In genomic region chr10:59898180-59898778, GRCm38 (mm10) we compare ENCODE assay signal across 8 mouse cellular contexts. TPM values are rescaled to one million over a fixed set of nuclear protein-coding genes. Genes with fewer than 3 reads are reported as not detected.
A peak's percentile ranks its signal among the peaks of the same experiment; 100 is the strongest.
DNase-seq lines count a peak whose midpoint lies in the region; ATAC-seq lines count a peak whose summit lies in the region.

No protein-coding gene starts in this region.

- H3K4me3 ChIP-seq in neural tube, embryonic 11.5 days (ENCODE audit: low read depth, low read length) = no peak overlapping the region
- H3K4me3 ChIP-seq in limb, embryonic 10.5 days = no peak overlapping the region
- no peak overlapping the region for H3K4me3 ChIP-seq in stomach, embryonic 14.5 days (ENCODE audit: low read depth, low read length)

- H3K27ac ChIP-seq in neural tube, embryonic 11.5 days (ENCODE audit: low read depth, low read length) = peak overlapping the region; percentile 96
- peak overlapping the region; percentile 87 for H3K27ac ChIP-seq in limb, embryonic 10.5 days
- peak overlapping the region; percentile 90; the same call in 1 of the 2 replicates for H3K27ac ChIP-seq in stomach, embryonic 14.5 days (ENCODE audit: low read length)

- no peaks in the 10 kb centered on the region for H3K9me3 ChIP-seq in neural tube, embryonic 11.5 days (ENCODE audit: control insufficient read depth, low read length)
- H3K9me3 ChIP-seq in limb, embryonic 10.5 days (replicated peaks) = no peaks in the 10 kb centered on the region
- no peaks in the 10 kb centered on the region for H3K9me3 ChIP-seq in stomach, embryonic 14.5 days (ENCODE audit: control insufficient read depth, low read depth, low read length)

- 54% methylated on average over 9 of the region's 9 CpGs for WGBS in neural tube, embryonic 11.5 days
- WGBS in limb, embryonic 10.5 days = 79% methylated on average over 9 of the region's 9 CpGs
- 75% methylated on average over 9 of the region's 9 CpGs for WGBS in stomach, embryonic 14.5 days

- peaks cover 42% of the 10 kb centered on the region for H3K4me1 ChIP-seq in neural tube, embryonic 11.5 days (ENCODE audit: control insufficient read depth, insufficient read depth, low read length)
- H3K4me1 ChIP-seq in limb, embryonic 10.5 days = peaks cover 73% of the 10 kb centered on the region
- peaks cover 30% of the 10 kb centered on the region for H3K4me1 ChIP-seq in stomach, embryonic 14.5 days (ENCODE audit: control insufficient read depth, insufficient read depth, low read length)

- no peak overlapping the region; the same call in 1 of the 2 replicates for H3K9ac ChIP-seq in neural tube, embryonic 11.5 days (ENCODE audit: low read length)
- H3K9ac ChIP-seq in stomach, embryonic 14.5 days (replicated peaks; ENCODE audit: low read depth, low read length) = no peak overlapping the region

- H3K36me3 ChIP-seq in neural tube, embryonic 11.5 days (ENCODE audit: control insufficient read depth, insufficient read depth, low read length) = peaks cover 13% of the 10 kb centered on the region
- peaks cover 52% of the 10 kb centered on the region for H3K36me3 ChIP-seq in limb, embryonic 10.5 days
- peaks cover 36% of the 10 kb centered on the region for H3K36me3 ChIP-seq in stomach, embryonic 14.5 days (ENCODE audit: control insufficient read depth, insufficient read depth, low read length)

- ATAC-seq in neural tube, embryonic 11.5 days (ENCODE audit: insufficient read depth, low FRiP score, low TSS enrichment) = no peak
- ATAC-seq in stomach, embryonic 14.5 days (ENCODE audit: insufficient number of reproducible peaks, insufficient read depth, low FRiP score, low read depth) = no peak

- H3K27me3 ChIP-seq in neural tube, embryonic 11.5 days (ENCODE audit: control insufficient read depth, insufficient read depth, low read length) = no peaks in the 10 kb centered on the region
- H3K27me3 ChIP-seq in limb, embryonic 10.5 days (ENCODE audit: low read depth, poor library complexity, severe bottlenecking) = no peaks in the 10 kb centered on the region
- H3K27me3 ChIP-seq in stomach, embryonic 14.5 days (ENCODE audit: control insufficient read depth, insufficient read depth, low read length) = no peaks in the 10 kb centered on the region

- peak; percentile 54 for DNase-seq in cerebellum, adult 11-12 months
- no peak for DNase-seq in cerebellum, postnatal 25 days
- no peak for DNase-seq in neural tube, embryonic 11.5 days (ENCODE audit: low spot score)
- DNase-seq in neural tube, embryonic 10.5 days (ENCODE audit: extremely low spot score, low spot score) = no peak
- DNase-seq in limb, embryonic 10.5 days (ENCODE audit: low spot score) = no peak
- DNase-seq in yolk sac, embryonic 10.5 days (ENCODE audit: low spot score) = no peak
- DNase-seq in ovary, adult 18-20 months (ENCODE audit: low spot score) = no peak

- no peak overlapping the region for H3K4me2 ChIP-seq in neural tube, embryonic 11.5 days (ENCODE audit: low read depth)
- no peak overlapping the region for H3K4me2 ChIP-seq in stomach, embryonic 14.5 days (replicated peaks; ENCODE audit: low read depth, low read length)

RNA-seq across cellular contexts. Expression of gene Dnajb12, which starts 18.9 kb away (rescaled TPM):
- polyA plus RNA-seq in neural tube, embryonic 11.5 days (2014; fragmentation: Nextera tagmentation; extraction: Ambion mirVana) = 24.9 and 27.3 TPM in 2 replicates
- polyA plus RNA-seq in limb, embryonic 10.5 days (2016; fragmentation: Nextera tagmentation; extraction: Ambion mirVana) = 25.8 and 28.2 TPM in 2 replicates
- polyA plus RNA-seq in stomach, embryonic 14.5 days (2014; fragmentation: Nextera tagmentation; extraction: Ambion mirVana) = 26.5 and 29.8 TPM in 2 replicates

RNA-seq across cellular contexts. Expression of gene Ddit4, which starts 53.4 kb away (rescaled TPM):
- 5.2 and 7.0 TPM in 2 replicates for polyA plus RNA-seq in neural tube, embryonic 11.5 days (2014; fragmentation: Nextera tagmentation; extraction: Ambion mirVana)
- 30.3 and 58.7 TPM in 2 replicates for polyA plus RNA-seq in limb, embryonic 10.5 days (2016; fragmentation: Nextera tagmentation; extraction: Ambion mirVana)
- polyA plus RNA-seq in stomach, embryonic 14.5 days (2014; fragmentation: Nextera tagmentation; extraction: Ambion mirVana) = 2.5 and 3.0 TPM in 2 replicates
